Mouse (Mus musculus) ES-E14 (cell line): Measurements from ENCODE around the gene Axin2.

ENCODE experiments used
- CHD2 ChIP-seq: IDR thresholded peaks from 2 replicates; pipeline ENCODE4 v1.6.1; 2014; ENCODE audit warnings: mild to moderate bottlenecking, low read depth, low read length, inconsistent platforms
- HCFC1 ChIP-seq: IDR thresholded peaks from 2 replicates; pipeline ENCODE4 v1.6.1; 2012; ENCODE audit warnings: low read length, inconsistent platforms, borderline replicate concordance; ENCODE audit not compliant: insufficient read depth
- MAFK ChIP-seq: IDR thresholded peaks from 2 replicates; pipeline ENCODE4 v1.6.1; 2014; ENCODE audit warnings: mild to moderate bottlenecking, low read depth, low read length, inconsistent platforms; ENCODE audit not compliant: insufficient read depth
- ZC3H11A ChIP-seq: IDR thresholded peaks from 2 replicates; pipeline ENCODE4 v1.6.1; 2012; ENCODE audit warnings: low read depth, mild to moderate bottlenecking, inconsistent platforms, low read length, borderline replicate concordance

- TF ChIP-seq ZC3H11A (no peak), CHD2 (no peak), HCFC1 (no peak), MAFK (no peak)
These were observed 10.5 kb downstream of the Axin2 start for GRCm38 (mm10) chr11:108930612-108931011.
